Mouse (Mus musculus) frontal cortex, postnatal 14 days (tissue): ENCODE measurements around the gene Neurog3.
A peak's percentile ranks its signal among the peaks of the same experiment; 100 is the strongest.

Experiments used
- DNase-seq, 2 experiments: peaks; one replicate each; pipeline ENCODE4 v3.0.0; 2022; ENCODE audit warnings: low spot score in 2 of 2

The Neurog3 gene

DNA sequence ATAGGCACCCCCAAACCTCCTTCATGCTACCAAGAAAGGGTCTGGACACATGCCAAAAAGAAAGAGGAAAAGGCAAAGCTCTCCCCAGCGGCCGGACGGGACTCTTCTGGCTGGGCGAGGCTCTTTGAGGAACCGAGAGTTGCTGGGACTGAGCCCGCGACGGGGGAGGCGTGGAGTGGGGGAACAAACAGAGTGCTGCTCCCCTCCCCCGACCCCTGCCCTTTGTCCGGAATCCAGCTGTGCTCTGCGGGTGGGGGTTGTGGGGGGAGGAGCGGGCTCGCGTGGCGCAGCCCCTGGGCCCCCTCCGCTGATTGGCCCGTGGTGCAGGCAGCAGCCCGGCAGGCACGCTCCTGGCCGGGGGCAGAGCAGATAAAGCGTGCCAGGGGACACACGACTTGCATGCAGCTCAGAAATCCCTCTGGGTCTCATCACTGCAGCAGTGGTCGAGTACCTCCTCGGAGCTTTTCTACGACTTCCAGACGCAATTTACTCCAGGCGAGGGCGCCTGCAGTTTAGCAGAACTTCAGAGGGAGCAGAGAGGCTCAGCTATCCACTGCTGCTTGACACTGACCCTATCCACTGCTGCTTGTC, at the start of gene Neurog3:
Neurog3 (plus strand) TSS at position 400 of the 591 bp plus-strand sequence.
- no peak for DNase-seq

DNA sequence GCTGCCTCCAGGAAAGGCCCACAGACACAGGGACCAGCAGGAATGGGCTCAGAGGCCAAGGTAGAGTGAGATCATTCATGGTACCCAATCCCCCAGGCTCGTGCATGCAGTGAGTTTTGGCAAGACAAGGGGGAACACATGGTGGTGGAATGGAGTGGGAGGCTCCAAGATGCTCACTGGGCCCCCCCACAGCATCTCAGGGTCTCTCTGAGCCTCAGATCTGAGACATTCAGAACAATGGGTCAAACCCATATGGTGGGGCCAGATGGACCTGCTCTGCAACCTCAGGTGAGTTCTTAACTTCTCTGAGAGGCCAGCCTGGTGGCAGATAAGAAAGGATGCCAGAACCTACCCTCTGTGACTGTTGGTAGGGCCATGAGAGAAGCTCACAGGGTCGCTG, 46.8 kb upstream of the Neurog3 start:
- DNase-seq: no peak

- no peak for DNase-seq
Observed at GRCm38 (mm10) chr10:62086826-62087225, 46.1 kb upstream of the Neurog3 start.

- no peak for DNase-seq
Observed at GRCm38 (mm10) chr10:62088411-62088810, 44.5 kb upstream of the Neurog3 start.

GRCm38 (mm10) chr10:62089071-62089470, 43.8 kb upstream of the Neurog3 start:
- no peak for DNase-seq

DNA sequence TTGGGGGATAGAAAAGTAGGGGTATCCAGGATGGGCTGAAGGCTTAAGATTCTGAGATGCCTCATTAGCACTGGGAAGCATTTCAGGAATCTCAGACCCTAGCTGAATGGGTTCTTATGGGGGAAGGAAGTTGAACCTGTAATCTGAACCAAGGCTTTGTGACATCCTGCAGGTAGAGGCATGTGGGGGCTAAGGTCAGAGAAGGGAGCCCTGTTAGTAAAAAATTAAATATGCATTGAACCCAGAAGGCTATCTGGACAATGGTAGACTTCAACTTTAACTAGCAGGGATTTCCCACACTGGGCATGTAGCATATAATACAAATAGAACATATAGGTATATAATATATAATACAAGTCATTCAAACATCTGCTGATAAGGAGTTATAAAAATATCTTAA, 43.4 kb upstream of the Neurog3 start:
- DNase-seq: no peak

- no peak for DNase-seq
Observed at GRCm38 (mm10) chr10:62093903-62094302, 39.0 kb upstream of the Neurog3 start.

DNA sequence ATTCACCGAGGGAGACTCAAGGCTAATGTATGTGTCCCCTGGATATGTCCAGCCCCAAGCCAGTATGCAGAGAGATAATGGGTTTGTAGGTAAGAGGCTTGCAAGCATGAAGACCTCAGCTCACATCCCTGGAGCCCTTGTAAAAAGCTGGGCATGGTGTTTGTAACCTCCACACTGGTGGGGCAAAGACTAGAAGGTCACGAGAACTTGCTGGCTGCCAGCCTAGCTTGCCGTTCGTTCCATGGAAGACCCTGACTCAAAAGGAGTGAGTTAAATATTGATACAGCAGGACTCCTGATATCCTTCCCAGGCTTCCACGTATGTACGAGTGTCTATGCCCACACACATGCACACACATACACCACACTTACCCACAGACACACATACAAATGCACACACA, 38.5 kb upstream of the Neurog3 start:
- DNase-seq: no peak

- DNase-seq: no peak
Observed at GRCm38 (mm10) chr10:62099749-62100403, 33.0 kb upstream of the Neurog3 start.

DNA sequence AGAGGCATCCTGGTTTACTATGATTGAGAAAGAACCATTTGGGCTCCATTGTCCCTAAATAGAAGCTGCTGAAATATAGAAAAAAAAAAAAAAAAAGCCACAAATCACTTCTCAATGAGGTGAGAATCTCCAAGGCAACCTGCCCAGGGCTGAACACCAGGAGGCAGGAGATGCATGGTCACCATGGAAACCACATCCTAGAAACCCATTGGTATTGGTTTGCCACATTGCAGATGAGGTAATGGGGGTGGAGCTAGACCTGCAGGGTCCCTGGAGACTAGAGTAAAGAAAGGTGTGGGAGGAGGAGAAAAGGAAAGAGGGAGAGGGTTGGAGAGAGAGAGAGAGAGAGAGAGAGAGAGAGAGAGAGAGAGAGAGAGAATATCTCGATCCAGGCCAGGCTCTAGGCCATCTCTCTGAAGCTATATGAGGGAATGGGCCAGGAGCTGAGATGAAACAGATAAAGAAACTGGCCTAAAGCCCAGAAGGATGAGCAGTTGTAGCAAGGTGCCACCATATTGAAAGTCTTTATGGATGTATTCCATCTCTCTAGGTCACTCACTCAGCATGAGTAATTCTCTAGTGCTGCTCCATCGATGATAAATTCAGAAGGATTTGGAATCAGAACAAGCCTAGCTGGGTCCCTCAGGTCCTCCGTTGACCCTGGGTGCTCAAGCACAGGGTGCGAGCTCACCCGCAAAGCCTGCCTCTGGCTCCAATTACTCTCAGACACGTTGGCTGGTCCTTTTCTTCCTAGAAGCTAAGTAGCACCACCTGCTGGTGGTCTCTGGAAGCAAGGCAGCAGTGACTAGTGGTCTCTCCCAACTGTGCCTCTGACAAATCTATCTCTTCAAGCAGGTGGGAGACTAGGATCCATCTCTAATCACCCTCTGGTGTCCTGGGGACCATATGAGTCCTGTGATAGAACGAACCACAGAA, 31.1 kb upstream of the Neurog3 start:
- DNase-seq: peak; percentile 84 to 86

DNA sequence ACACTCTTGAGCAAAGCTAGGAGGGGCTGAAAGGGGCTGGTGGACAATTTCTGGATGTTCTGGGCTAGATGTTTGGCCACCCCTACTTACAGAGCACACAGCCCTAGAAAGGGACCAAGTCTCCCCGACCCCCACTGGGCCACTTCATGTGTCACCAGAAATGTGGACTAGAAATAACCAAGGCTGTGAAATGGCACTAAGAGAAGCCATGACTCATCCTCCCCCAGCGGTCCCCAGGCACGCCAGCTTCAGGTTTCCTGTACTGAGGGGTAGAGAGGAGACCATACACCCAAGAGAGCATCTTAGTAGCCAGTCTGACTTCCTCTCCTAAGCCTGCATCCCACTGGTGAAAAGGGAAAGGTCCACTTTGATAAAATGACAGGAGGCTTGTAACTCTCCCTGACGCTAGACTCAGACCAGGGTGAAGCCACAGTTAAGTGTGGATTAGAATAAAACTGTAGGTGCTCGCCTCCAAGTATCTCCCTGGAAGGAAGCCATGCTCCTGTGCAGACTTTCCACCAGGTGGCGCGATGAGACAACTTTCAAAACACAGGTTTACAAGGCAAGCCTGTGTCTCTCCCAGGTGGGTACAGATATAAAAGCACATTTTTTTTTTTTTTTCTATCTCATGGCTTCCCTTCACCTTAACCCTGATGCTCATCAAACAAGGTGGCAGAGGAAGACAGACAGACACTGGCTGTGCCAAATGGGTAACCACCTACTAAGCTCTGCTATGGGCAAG, 27.9 kb upstream of the Neurog3 start:
- peak in 1 of 2 experiments; percentile 68 for DNase-seq

DNA sequence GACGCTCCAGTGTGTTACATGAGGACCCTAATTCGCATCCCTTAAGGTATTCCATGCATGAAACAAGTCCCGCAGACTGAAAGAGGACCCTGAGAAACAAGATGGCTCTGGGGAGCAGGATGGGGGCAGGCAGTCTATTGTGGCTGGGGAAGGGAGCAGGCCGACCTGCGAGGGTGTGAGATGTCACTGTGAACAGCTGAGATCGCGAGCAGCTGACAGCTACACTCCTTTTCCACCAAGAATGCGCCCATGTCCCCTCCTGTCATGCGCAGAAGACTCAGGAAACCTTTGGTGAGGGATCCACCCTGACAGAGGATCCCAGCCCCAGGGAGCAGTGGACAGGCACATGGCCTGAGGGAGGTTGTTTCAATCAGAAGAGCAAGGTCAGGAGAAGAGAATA, 25.8 kb upstream of the Neurog3 start:
- no peak for DNase-seq

DNA sequence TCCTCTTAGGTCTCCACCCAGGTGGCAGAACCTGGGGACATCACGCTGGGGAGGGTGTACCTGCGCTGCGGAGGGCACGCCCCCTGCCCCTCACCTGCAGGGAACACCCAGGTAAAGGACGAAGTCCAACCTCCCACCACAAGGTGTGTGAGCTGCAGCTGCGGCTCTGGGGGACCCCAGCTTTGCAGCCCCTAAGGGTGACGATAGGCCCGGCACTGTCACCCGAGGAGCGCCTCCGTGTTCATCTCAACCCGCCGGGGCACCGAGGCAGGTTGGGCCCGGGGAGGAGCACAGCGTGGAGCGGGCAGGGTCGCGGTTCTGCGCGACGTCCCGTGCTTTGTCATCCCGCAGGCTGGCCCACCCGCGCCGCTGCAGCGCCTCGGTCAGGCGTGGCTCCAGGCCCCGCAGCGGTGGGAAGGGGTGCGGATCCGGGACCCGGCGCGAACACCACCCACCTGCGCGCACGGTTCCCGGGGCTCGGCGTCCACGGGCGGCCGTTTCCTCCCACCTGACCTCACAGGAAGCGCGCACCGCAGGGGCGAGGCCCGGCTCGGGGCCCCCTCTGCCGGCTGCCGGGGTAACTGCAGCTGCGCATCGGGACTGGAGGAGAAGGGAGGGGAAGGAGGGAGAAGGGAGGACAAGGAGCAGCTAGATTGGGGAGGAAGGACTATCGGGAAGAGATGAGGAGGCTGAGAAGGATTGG, 22.2 kb upstream of the Neurog3 start:
- peak; percentile 68 to 85 for DNase-seq

- peak in 1 of 2 experiments; percentile 27 for DNase-seq
Observed at GRCm38 (mm10) chr10:62111207-62111576, 21.7 kb upstream of the Neurog3 start.

GRCm38 (mm10) chr10:62113865-62114647, 18.8 kb upstream of the Neurog3 start:
- DNase-seq: no peak

DNA sequence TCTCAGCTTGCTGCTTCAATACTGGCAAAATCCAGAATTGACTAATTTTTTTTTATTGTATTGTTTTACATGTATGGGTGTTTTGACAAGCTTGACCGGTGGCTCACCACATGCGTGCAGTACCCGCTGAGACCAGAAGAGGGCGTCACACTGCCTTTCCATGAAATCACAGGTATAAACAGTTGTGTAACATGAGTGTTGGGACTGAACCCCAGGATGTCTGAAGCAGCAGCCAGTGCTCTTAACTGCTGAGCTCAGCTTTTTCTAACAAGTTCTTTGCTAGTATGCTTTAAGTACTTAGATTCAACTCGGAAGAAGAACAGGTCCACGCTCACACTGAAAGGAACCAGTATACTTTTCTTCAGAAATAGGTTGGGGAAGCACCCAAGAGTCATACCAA, 5.8 kb upstream of the Neurog3 start:
- no peak for DNase-seq

DNA sequence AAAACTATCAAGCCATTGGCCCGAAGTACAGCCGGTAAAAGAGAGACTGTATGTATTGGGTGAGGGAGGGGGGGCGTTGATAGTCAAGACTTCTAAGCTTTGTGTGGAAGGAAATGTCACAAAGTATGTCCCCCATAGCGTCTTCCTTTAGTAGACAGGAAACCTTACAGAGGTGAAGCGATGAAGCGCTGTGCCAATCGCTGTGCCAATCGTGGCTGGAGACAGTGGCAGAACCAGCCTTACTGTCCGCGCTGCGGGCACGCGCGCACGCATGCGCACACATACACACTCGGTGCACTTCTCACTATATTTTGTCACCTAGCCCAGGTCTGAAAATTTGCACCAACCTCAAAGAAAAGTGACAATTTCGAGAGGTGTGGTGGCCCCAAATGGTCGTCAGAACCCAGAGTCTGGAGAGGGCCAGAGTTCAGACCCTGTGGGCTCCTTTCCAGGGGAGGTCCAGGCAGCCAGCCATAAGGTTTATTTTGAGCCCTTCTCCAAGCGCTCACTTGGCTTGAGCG, 5.1 kb upstream of the Neurog3 start:
- no peak for DNase-seq

DNA sequence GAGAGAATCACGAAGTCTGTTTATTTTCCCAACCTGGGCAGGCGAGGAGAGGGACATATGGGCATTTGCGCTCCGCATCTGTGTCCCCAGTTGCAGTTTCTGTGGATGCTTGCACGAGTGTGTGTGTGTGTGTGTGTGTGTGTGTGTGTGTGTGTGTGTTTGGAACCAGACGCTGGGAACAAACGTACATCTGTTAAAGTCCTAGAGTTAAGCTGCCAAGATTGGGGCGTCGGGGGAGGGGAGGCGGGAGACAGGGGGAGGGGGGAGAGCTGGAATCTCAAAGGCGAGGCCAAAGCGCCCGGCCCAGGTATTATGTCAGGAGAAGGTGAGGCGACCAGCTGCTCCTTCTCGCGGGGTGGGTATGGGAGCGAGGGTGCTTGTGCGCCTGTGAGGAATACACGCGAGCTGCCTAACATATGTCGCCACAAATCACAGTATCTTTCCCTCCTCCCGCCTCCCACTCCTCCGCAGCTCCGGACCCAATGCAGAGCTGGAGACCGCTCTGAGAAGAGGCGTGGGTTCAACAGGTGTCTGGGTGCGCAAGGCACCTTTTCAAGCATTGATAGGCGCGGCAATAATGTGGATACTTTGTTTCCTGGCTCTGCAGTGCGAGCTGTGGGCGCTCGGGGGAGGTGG, 4.5 kb upstream of the Neurog3 start:
- no peak for DNase-seq

DNA sequence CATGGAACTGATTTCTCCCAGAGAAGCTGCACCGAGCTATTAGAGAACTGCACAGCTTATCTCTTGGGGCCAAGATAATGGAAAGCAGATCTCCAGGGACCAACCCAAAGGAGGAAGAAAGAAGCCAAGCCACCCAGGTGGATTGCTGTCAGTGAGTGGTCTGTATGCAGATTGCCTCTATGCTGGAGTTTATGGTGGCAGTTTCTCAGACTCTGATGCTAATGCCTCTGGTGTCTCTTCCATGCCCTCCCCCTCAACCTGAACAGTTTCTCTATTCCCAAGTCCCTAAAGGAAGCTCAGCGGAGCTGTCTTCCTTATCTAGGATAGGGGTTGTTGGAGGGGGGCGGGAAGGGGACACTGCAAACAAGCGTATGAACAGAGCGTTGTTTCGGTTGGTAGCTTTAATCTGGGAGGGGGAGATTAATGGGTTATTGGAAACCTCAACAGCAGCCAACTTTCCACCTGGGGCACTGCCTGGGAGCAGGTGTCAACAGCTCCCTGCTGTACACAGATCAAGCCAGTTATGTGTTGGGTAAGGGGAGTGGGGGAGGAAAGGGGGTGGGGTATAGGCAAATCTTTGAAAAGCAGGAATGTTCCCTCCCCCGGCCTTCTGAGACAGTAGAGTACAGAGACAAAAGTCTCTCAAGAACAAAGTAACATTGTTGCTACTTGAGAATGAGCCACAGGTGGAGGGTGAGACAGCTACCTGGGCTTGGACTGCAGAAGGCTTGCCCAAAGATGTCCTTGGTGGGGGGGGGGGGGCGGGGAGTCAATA, 3.0 kb downstream of the Neurog3 start:
- DNase-seq: no peak
